Mouse (Mus musculus): ENCODE measurements around the gene G3bp2.
A peak's percentile ranks its signal among the peaks of the same experiment; 100 is the strongest.

G3bp2 gene

GRCm38 (mm10) chr5:92098351-92099109, 15.0 kb upstream of the G3bp2 start:
- DNase-seq, result no peak

GRCm38 (mm10) chr5:92097779-92098178, 14.3 kb upstream of the G3bp2 start:
- DNase-seq, result no peak

- DNase-seq, result no peak
These were observed 13.3 kb upstream of the G3bp2 start for GRCm38 (mm10) chr5:92096786-92097185.

- DNase-seq, result no peak
These were observed 10.5 kb upstream of the G3bp2 start for GRCm38 (mm10) chr5:92094062-92094415.

GRCm38 (mm10) chr5:92093263-92094061, 9.9 kb upstream of the G3bp2 start:
- DNase-seq, result no peak

- no peak for DNase-seq
These were observed 4.0 kb upstream of the G3bp2 start for GRCm38 (mm10) chr5:92087469-92087868.

GRCm38 (mm10) chr5:92085821-92086550, 2.5 kb upstream of the G3bp2 start:
- no peak for DNase-seq

GRCm38 (mm10) chr5:92085246-92085645, 1.7 kb upstream of the G3bp2 start:
- DNase-seq, result no peak

- peak in 1 of 2 experiments; percentile 84 for DNase-seq
These were observed 608 bp downstream of the G3bp2 start for GRCm38 (mm10) chr5:92082821-92083401.

GRCm38 (mm10) chr5:92081326-92081725, 2.2 kb downstream of the G3bp2 start:
- no peak for DNase-seq

- no peak for DNase-seq
These were observed 3.1 kb downstream of the G3bp2 start for GRCm38 (mm10) chr5:92080400-92080799.

- no peak for DNase-seq
These were observed 4.2 kb downstream of the G3bp2 start for GRCm38 (mm10) chr5:92079304-92079703.

GRCm38 (mm10) chr5:92078751-92079150, 4.8 kb downstream of the G3bp2 start:
- no peak for DNase-seq

GRCm38 (mm10) chr5:92076273-92076672, 7.2 kb downstream of the G3bp2 start:
- no peak for DNase-seq

GRCm38 (mm10) chr5:92074061-92074460, 9.5 kb downstream of the G3bp2 start:
- DNase-seq, result no peak

GRCm38 (mm10) chr5:92063192-92063591, 20.3 kb downstream of the G3bp2 start:
- no peak for DNase-seq

- DNase-seq, result no peak
These were observed 30.7 kb downstream of the G3bp2 start for GRCm38 (mm10) chr5:92052866-92053265.

- DNase-seq, result no peak
These were observed 33.1 kb downstream of the G3bp2 start for GRCm38 (mm10) chr5:92050419-92050818.

GRCm38 (mm10) chr5:92043783-92044182, 39.7 kb downstream of the G3bp2 start, which contains the start of gene Cdkl2:
Gene Cdkl2, minus strand, starts transcription at chr5:92043883.
- no peak for DNase-seq

- DNase-seq, result peak; percentile 100
These were observed 40.9 kb downstream of the G3bp2 start for GRCm38 (mm10) chr5:92042377-92043348.

GRCm38 (mm10) chr5:92019960-92020359, 63.6 kb downstream of the G3bp2 start:
- DNase-seq, result no peak

- DNase-seq, result no peak
These were observed 71.8 kb downstream of the G3bp2 start for GRCm38 (mm10) chr5:92011756-92012155.

All from cerebellum, postnatal 25 days (tissue).